Mouse (Mus musculus): ENCODE results near the gene Wnt10a.

DNA sequence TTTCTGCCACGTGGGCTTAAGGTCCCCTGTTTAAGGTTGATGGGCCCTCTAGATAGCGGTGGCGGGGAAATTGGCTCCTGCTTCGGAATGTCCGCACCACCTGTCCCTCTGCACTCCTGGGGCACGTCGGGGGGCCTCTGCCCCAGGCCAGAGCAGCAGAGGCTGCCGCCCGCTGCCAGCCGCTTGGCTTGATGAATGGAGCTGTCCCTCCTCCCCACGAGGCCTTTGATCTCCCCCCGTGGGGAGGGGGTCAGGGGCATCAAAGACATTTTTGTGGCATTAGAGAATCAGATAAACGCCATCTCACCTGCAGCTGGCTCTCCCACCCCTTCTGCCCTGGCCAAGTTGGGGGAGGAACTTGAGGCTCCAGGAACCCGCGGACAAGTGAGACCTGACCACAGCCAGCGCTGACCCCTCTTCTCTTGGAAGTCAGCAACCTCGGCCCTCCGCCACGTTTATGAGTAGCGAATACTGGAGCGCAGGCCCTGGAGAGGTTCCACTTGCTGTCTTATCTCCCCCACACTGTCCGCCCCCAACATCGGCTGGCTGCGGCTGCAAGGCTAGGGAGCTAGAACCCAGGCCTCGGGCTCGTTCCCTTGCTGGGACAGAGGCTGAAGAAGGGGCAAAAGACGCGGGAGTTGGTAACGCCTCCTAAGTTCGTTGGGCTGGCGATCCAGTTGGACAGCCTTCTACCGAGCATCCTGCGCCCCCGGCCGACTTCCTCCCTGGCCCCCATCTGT, 20.4 kb upstream of the Wnt10a start:
- TF ChIP-seq CTCF (IDR thresholded peaks at IDR 0.05; ENCODE audit: low read depth) (no peak), EP300 (IDR thresholded peaks at IDR 0.05; ENCODE audit: low read depth) (no peak)
